In genomic region chr2:152725178-152725750, GRCm38 (mm10) we compare ENCODE assay signal across 15 mouse cellular contexts. TPM values are rescaled to one million over a fixed set of nuclear protein-coding genes. Genes with fewer than 3 reads are reported as not detected.
DNase-seq lines count a peak whose midpoint lies in the region; ATAC-seq and TF ChIP-seq lines count a peak whose summit lies in the region.
"Had no signal": no experiment of that assay in that cellular context is flagged by ENCODE, and none has a peak within 500 bp of the region (broad histone marks: within the 10 kb centered on the region; RNA-seq: fewer than 3 reads in every experiment).

No protein-coding gene starts in this region.

- H3K9me3 ChIP-seq in kidney, postnatal 0 days (replicated peaks; ENCODE audit: low read length), result no peaks in the 10 kb centered on the region
- H3K9me3 ChIP-seq: G1E; liver, embryonic 15.5 days; midbrain, embryonic 13.5 days had no signal

- 39% methylated on average over 15 of the region's 15 CpGs for WGBS in kidney, postnatal 0 days

- H3K36me3 ChIP-seq in kidney, postnatal 0 days (ENCODE audit: insufficient read depth, low read length), result no peaks in the 10 kb centered on the region
- H3K36me3 ChIP-seq: G1E; liver, embryonic 15.5 days; midbrain, embryonic 13.5 days had no signal

- peak; percentile 95 for DNase-seq in heart, adult 11 months
- no peak for DNase-seq in heart, adult 9 months (ENCODE audit: low spot score in 2 of 2)
- no peak for DNase-seq in kidney, postnatal 0 days (ENCODE audit: low spot score)
- no peak for DNase-seq in kidney, adult 11 months
- peak; percentile 10 for DNase-seq in ZHBTc4 (ENCODE audit: low read depth, low spot score)
- peak; percentile 64 for DNase-seq in lung, postnatal 36 days
- DNase-seq in adrenal gland, postnatal 4 days (ENCODE audit: low spot score in 2 of 2), result no peak
- DNase-seq: cerebellum, adult 18-20 months; kidney, postnatal 25 days; right cerebral cortex, adult 18-20 months had no signal

- peaks cover 39% of the 10 kb centered on the region for H3K4me1 ChIP-seq in kidney, postnatal 0 days (replicated peaks; ENCODE audit: insufficient read depth, low read length)

- no peak for TF ChIP-seq CTCF in kidney, postnatal 0 days (IDR thresholded peaks at IDR 0.05; ENCODE audit: low read depth)

- H3K9ac ChIP-seq in kidney, postnatal 0 days (ENCODE audit: low read depth, low read length), result no peak overlapping the region
- H3K9ac ChIP-seq: liver, embryonic 15.5 days; midbrain, embryonic 13.5 days had no signal

- 0 out of 2 replicates have a peak overlapping the region, but pooled peaks have one; percentile 3 for H3K4me2 ChIP-seq in kidney, postnatal 0 days (ENCODE audit: low read length)
- H3K4me2 ChIP-seq: liver, embryonic 15.5 days; midbrain, embryonic 13.5 days had no signal

- ATAC-seq in kidney, postnatal 0 days (replicated peaks; ENCODE audit: low FRiP score, low read depth), result no peak
- no peak for ATAC-seq in frontal cortex, adult (ENCODE audit: low TSS enrichment)
- ATAC-seq: midbrain, embryonic 13.5 days had no signal

- peak overlapping the region; percentile 54 for H3K27ac ChIP-seq in kidney, postnatal 0 days
- H3K27ac ChIP-seq: liver, embryonic 15.5 days; midbrain, embryonic 13.5 days had no signal

- H3K4me3 ChIP-seq in kidney, postnatal 0 days (replicated peaks; ENCODE audit: low read depth, low read length), result no peak overlapping the region
- H3K4me3 ChIP-seq: liver, embryonic 15.5 days; midbrain, embryonic 13.5 days had no signal

- no peaks in the 10 kb centered on the region for H3K27me3 ChIP-seq in kidney, postnatal 0 days (ENCODE audit: insufficient read depth, low read length)

RNA-seq across cellular contexts. Expression of gene Id1, which starts 10.8 kb away (rescaled TPM):
- polyA plus RNA-seq in kidney, postnatal 0 days (2015; fragmentation: Nextera tagmentation; extraction: Ambion mirVana), result 170 and 194 TPM in 2 replicates
- 100 to 1,000 TPM; 103 to 129 TPM for total RNA-seq in adrenal gland, postnatal 4 days (2021)

RNA-seq across cellular contexts. Expression of gene Cox4i2, which starts 28.7 kb away (rescaled TPM):
- 15.8 and 16.3 TPM in 2 replicates for polyA plus RNA-seq in kidney, postnatal 0 days (2015; fragmentation: Nextera tagmentation; extraction: Ambion mirVana)
- total RNA-seq in adrenal gland, postnatal 4 days (2021), result 1 to 10 TPM; 4.2 to 4.9 TPM
- total RNA-seq: neutrophil, adult 5-6 weeks had no signal
- polyA plus RNA-seq: G1E had no signal

RNA-seq across cellular contexts. Expression of gene Mcts2, which starts 38.4 kb away (rescaled TPM):
- polyA plus RNA-seq in kidney, postnatal 0 days (2015; fragmentation: Nextera tagmentation; extraction: Ambion mirVana), result 33.9 and 36.6 TPM in 2 replicates
- total RNA-seq in adrenal gland, postnatal 4 days (2021), result 10 to 100 TPM; 26.7 to 27.4 TPM

RNA-seq across cellular contexts. Expression of gene H13, which starts 56.0 kb away (rescaled TPM):
- 160 and 162 TPM in 2 replicates for polyA plus RNA-seq in kidney, postnatal 0 days (2015; fragmentation: Nextera tagmentation; extraction: Ambion mirVana)
- 100 to 1,000 TPM; 138 to 140 TPM for total RNA-seq in adrenal gland, postnatal 4 days (2021)

Comparison
In these comparisons a context has a peak if more than half of its experiments do, and no peak if none do; other contexts are left out.
1. DNase-seq: peak in heart, adult 11 months (single experiment), ZHBTc4 (single experiment) and lung, postnatal 36 days (single experiment); none in heart, adult 9 months (0 of 2), kidney, postnatal 0 days (single experiment), kidney, adult 11 months (single experiment) and adrenal gland, postnatal 4 days (0 of 2).